Mouse (Mus musculus): ENCODE data around the gene Grk6.

- TF ChIP-seq POLR2A (IDR thresholded peaks at IDR 0.05; ENCODE audit: low read depth, low read length) (no peak), CTCF (IDR thresholded peaks at IDR 0.05; ENCODE audit: extremely low read depth, insufficient read depth, insufficient read length, insufficient replicate concordance) (no peak)
Measured at GRCm38 (mm10) chr13:55414743-55415380, 30.0 kb upstream of the Grk6 start, which contains the start of gene Pfn3.
